Comparison of ENCODE assay signal across 19 mouse cellular contexts in the genomic region with DNA sequence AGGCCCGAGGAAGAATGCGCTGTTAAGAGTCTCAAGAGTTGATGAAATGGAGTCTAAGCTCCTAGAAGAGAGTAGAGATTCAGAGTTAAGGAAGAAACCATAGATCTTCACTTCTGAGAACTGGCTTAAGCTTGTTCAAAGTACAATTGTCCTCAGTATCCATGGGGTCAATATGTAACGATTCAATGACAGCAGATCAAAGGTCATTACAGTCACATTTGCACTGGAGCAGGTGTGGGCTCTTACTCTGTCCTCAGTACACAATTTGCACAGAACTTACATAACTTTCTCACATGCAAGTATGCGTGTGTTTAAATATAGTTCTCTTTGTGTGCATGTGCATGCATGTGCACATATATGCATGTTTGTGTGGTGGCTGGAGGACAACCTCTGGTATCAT. TPM values are rescaled to one million over a fixed set of nuclear protein-coding genes. Genes with fewer than 3 reads are reported as not detected.
"Had no signal": no experiment of that assay in that cellular context is flagged by ENCODE, and none has a peak within 500 bp of the region (broad histone marks: within the 10 kb centered on the region; RNA-seq: fewer than 3 reads in every experiment).

No protein-coding gene starts in this region.

- H3K36me3 ChIP-seq: hindbrain, embryonic 12.5 days; midbrain, embryonic 13.5 days; neural tube, embryonic 15.5 days; stomach, embryonic 15.5 days had no signal

- H3K27ac ChIP-seq: hindbrain, embryonic 12.5 days; kidney, postnatal 0 days; left cerebral cortex, adult 2 months; limb, embryonic 10.5 days; midbrain, embryonic 13.5 days; neural tube, embryonic 15.5 days; stomach, embryonic 15.5 days had no signal

- ATAC-seq: hindbrain, embryonic 16.5 days; inflammation-experienced regulatory T-cells, adult 6 months; lung, postnatal 0 days; midbrain, embryonic 13.5 days had no signal

- H3K9ac ChIP-seq: hindbrain, embryonic 12.5 days; midbrain, embryonic 13.5 days; neural tube, embryonic 15.5 days; stomach, embryonic 15.5 days had no signal

- H3K4me3 ChIP-seq: hindbrain, embryonic 12.5 days; left cerebral cortex, adult 2 months; limb, embryonic 10.5 days; midbrain, embryonic 13.5 days; myocyte; neural tube, embryonic 15.5 days; stomach, embryonic 15.5 days had no signal

- H3K4me1 ChIP-seq: hindbrain, embryonic 12.5 days; limb, embryonic 10.5 days; midbrain, embryonic 13.5 days; neural tube, embryonic 15.5 days; stomach, embryonic 15.5 days had no signal

- H3K27me3 ChIP-seq: hindbrain, embryonic 12.5 days; midbrain, embryonic 13.5 days; neural tube, embryonic 15.5 days; stomach, embryonic 15.5 days had no signal

- H3K9me3 ChIP-seq: hindbrain, embryonic 12.5 days; limb, embryonic 10.5 days; midbrain, embryonic 13.5 days; neural tube, embryonic 15.5 days; stomach, embryonic 15.5 days had no signal

- DNase-seq: lung, adult 2 months; lung, postnatal 36 days; right cerebral cortex, adult 18-20 months; right cerebral cortex, postnatal 4 days; thymus, adult 2 months; thymus, postnatal 25 days had no signal

- H3K4me2 ChIP-seq: hindbrain, embryonic 12.5 days; midbrain, embryonic 13.5 days; neural tube, embryonic 15.5 days; stomach, embryonic 15.5 days had no signal

RNA-seq across cellular contexts. Expression of gene Nppc, which starts 42.7 kb away (rescaled TPM):
- total RNA-seq: megakaryocyte progenitor cell, adult 5-6 weeks had no signal
- polyA plus RNA-seq: inflammation-experienced regulatory T-cells, adult 6 months; spleen, adult 2 months had no signal
